Mouse (Mus musculus) forebrain, embryonic 12.5 days (tissue): Measurements from ENCODE around the gene Pde12. TPM values are rescaled to one million over a fixed set of nuclear protein-coding genes. Genes with fewer than 3 reads are reported as not detected.

Experiments
- ATAC-seq: fragments of 200-750 bp; cut with Nextera tagmentation; 2 replicates; pipeline ENCODE4 v1.8.0; 2017; ENCODE audit warnings: moderate TSS enrichment; ENCODE audit not compliant: low FRiP score
- H3K27ac ChIP-seq: fragments of 300-500 bp; sonication (generic); 2 replicates; pipeline ENCODE4 v1.5.1; 2016; ENCODE audit warnings: mild to moderate bottlenecking
- H3K27me3 ChIP-seq: fragments of 300-500 bp; sonication (generic); 2 replicates; pipeline ENCODE4 v1.6.1; 2016; ENCODE audit warnings: mild to moderate bottlenecking
- H3K36me3 ChIP-seq: fragments of 300-500 bp; sonication (generic); replicated peaks from 2 replicates; pipeline ENCODE4 v1.6.1; 2016; ENCODE audit warnings: mild to moderate bottlenecking
- H3K4me1 ChIP-seq: fragments of 300-500 bp; sonication (generic); 2 replicates; pipeline ENCODE4 v1.6.1; 2016
- H3K4me2 ChIP-seq: fragments of 300-500 bp; sonication (generic); 2 replicates; pipeline ENCODE4 v1.6.1; 2016; ENCODE audit warnings: mild to moderate bottlenecking, moderate library complexity
- H3K4me3 ChIP-seq: fragments of 300-500 bp; sonication (generic); replicated peaks from 2 replicates; pipeline ENCODE4 v1.5.1; 2016; ENCODE audit warnings: mild to moderate bottlenecking
- H3K9ac ChIP-seq: fragments of 300-500 bp; sonication (generic); 2 replicates; pipeline ENCODE4 v1.6.1; 2016; ENCODE audit warnings: mild to moderate bottlenecking
- H3K9me3 ChIP-seq: fragments of 300-500 bp; sonication (generic); 2 replicates; pipeline ENCODE4 v1.6.1; 2016
- WGBS: fragments of 180-500 bp; shearing (Covaris S2); methylation state at CpG from one replicate; pipeline ENCODE4 v1.1.7; 2016; 5-methylcytosine and 5-hydroxymethylcytosine counted together
- polyA plus RNA-seq: library from polyadenylated mRNA; unstranded; fragments of >200 nt; fragmentation: Nextera tagmentation; extraction: Ambion mirVana; gene quantifications from 2 replicates; pipeline ENCODE4 v1.2.1, GENCODE M21; 2016

Gene Pde12
- polyA plus RNA-seq, 1 experiment from 2014 or later, result 12.9 TPM

DNA sequence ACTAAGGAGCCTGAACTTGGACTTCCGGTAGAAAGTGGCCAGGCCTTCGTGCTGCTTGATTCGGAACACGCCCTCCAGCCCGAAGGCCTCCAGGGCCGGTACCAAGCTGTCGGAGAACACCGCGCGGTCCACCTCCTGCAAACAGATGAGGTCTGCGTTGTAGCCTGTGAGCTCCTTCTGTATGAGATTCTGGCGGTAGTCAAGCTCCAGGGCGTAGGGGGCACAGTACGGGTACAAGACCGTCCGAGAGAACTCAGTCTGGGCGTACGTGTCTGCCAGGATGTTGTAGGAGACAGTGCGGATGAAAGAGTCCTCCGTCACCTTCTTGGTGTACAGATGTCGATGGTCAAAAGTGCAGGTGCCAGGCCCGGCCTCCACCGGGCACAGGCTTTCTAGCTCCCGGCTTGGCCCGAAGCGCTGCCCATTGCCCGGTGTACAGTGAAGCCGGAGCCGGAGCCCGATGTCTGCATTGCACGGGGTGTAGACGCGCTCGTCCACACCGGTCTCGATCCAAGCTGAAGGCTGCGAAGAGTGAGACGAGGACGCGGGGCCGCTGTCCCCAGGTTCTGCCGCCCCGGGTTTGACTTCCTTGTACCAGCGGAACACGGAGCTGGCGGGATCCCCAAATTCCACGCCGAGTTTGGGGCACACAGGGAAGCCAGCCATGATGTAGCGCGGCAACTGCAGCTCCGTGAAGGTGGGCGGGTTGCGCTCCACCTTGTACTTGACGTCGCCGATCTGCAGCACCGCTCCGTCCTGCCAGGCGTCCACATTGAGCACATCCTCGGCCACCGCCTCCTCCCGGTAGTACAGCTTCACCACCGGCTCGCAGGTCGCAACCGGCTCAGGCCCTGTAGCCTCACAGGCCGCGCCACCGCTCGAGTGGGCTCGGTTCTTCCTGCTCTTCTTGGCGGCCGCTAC is 1.1 kb downstream of the Pde12 start:
- peak; percentile 40; the same call in 1 of the 2 replicates for ATAC-seq
- Histone ChIP-seq H3K36me3 (peaks cover 22% of the 10 kb centered on the region; the same call in 1 of the 2 replicates), H3K4me1 (peaks cover 30% of the 10 kb centered on the region), H3K4me2 (peak overlapping the region; percentile 99), H3K27ac (peak overlapping the region; percentile 82), H3K9ac (peak overlapping the region; percentile 85), H3K27me3 (no peaks in the 10 kb centered on the region), H3K4me3 (peak overlapping the region; percentile 83), H3K9me3 (no peaks in the 10 kb centered on the region)
- whole genome bisulfite sequencing, result 1% methylated on average over 73 of the region's 73 CpGs

GRCm38 (mm10) chr14:26667991-26668370 is 1.7 kb downstream of the Pde12 start:
- Histone ChIP-seq H3K27ac (no peak overlapping the region), H3K4me3 (peak overlapping the region; percentile 83), H3K36me3 (peaks cover 23% of the 10 kb centered on the region; the same call in 1 of the 2 replicates), H3K9ac (peak overlapping the region; percentile 85), H3K27me3 (no peaks in the 10 kb centered on the region), H3K4me2 (peak overlapping the region; percentile 99), H3K4me1 (peaks cover 30% of the 10 kb centered on the region), H3K9me3 (no peaks in the 10 kb centered on the region)
- WGBS, result 25% methylated on average over 6 of the region's 6 CpGs
- no peak for ATAC-seq

GRCm38 (mm10) chr14:26663851-26664250 is 5.8 kb downstream of the Pde12 start:
- Histone ChIP-seq H3K4me1 (peaks cover 26% of the 10 kb centered on the region), H3K9ac (no peak overlapping the region), H3K4me3 (no peak overlapping the region), H3K27ac (no peak overlapping the region), H3K4me2 (no peak overlapping the region), H3K36me3 (peaks cover 29% of the 10 kb centered on the region), H3K9me3 (no peaks in the 10 kb centered on the region), H3K27me3 (no peaks in the 10 kb centered on the region)
- 92% methylated on average over 2 of the region's 2 CpGs for WGBS
- ATAC-seq, result no peak

DNA sequence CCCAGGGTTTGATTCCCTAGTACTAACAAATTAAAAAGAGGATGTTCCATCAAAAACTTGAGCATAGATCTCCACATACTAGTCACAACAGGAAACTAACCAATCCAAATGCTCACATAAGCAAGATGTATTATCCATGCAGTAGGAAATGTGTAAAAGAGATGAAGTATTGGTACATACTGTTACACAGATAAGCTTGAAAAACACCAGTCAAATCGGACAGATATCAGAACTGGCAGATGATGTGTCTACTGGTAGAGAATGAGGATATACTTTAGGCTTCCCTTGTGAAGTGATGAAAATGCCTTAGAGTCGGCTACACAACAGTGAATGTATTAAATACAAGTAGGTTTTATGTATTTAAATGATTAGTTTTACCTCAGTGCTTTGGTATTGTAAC is 7.2 kb downstream of the Pde12 start:
- Histone ChIP-seq H3K27ac (no peak overlapping the region), H3K27me3 (no peaks in the 10 kb centered on the region), H3K4me1 (peaks cover 13% of the 10 kb centered on the region), H3K9ac (no peak overlapping the region), H3K4me3 (no peak overlapping the region), H3K9me3 (no peaks in the 10 kb centered on the region), H3K4me2 (no peak overlapping the region), H3K36me3 (peaks cover 38% of the 10 kb centered on the region)
- no peak for ATAC-seq
- 88% methylated on average over 2 of the region's 2 CpGs for WGBS

DNA sequence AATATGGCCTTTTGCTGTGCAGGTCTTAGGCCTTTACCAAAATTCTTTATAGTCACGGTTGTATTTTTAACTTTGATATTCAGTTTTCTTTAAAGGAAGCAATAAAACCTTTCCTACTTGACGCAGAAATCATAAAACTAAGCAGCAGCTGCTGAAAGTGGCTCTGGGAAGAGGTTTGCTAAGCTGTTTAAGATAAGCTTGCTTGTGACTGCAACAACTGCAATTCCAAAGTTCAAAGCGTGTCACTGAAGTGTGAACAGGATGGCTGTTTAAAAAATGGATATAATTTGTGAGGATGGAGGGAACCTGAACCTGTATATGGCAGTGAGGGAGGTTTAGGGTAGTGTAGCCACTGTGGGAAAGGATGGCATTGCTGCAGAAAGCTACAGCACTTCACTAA is 7.7 kb downstream of the Pde12 start:
- Histone ChIP-seq H3K36me3 (peaks cover 42% of the 10 kb centered on the region), H3K4me2 (no peak overlapping the region), H3K9me3 (no peaks in the 10 kb centered on the region), H3K9ac (no peak overlapping the region), H3K27me3 (no peaks in the 10 kb centered on the region), H3K4me1 (peaks cover 10% of the 10 kb centered on the region), H3K4me3 (no peak overlapping the region), H3K27ac (no peak overlapping the region)
- no peak for ATAC-seq
- 94% methylated on average over 3 of the region's 3 CpGs for WGBS

DNA sequence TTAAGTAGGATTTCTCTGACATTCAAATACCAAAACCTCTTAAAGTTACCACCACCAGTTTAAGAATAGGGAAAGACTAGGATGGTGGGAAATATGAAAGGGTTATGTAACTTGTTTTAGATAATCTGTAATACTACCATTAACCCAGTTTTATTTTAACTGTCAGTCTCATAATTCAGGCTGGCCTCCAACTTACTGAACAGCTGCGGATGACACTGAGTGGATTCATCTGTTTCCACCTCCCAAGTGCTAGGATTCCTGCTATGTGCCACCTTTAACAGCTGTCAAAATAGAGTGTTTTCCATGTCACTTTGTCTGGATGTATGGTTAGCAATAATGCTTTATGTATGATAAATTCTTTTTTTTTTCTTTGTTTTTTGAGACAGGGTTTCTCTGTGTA is 9.4 kb downstream of the Pde12 start:
- no peak for ATAC-seq
- H3K4me2 ChIP-seq, result no peak overlapping the region
- H3K27ac ChIP-seq, result no peak overlapping the region
- no peak overlapping the region for H3K9ac ChIP-seq
- no peak overlapping the region for H3K4me3 ChIP-seq
- no peaks in the 10 kb centered on the region for H3K27me3 ChIP-seq
- H3K9me3 ChIP-seq, result no peaks in the 10 kb centered on the region
- peaks cover 45% of the 10 kb centered on the region for H3K36me3 ChIP-seq
- WGBS, result 95% methylated on average over 1 of the region's 1 CpGs
- no peaks in the 10 kb centered on the region for H3K4me1 ChIP-seq

DNA sequence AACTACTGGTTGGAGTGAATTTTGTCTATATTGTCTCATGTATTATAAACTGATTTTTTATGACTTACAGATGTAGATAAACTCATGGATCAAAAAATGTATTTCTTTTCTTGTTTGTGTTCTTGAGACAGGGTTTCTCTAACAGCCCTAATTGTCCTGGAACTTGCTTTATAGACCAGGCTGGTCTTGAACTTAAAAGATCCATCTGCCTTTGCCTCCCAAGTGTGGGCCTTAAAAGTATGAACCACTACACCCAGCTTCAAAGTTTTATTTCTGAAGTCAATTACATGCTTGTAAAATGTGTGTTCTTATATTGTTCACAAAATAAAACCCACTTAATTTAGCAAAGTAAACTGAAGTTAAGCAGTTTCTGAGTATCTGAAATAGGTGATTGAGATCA is 11.5 kb downstream of the Pde12 start:
- H3K4me3 ChIP-seq, result no peak overlapping the region
- H3K4me2 ChIP-seq, result no peak overlapping the region
- H3K9ac ChIP-seq, result no peak overlapping the region
- H3K27ac ChIP-seq, result no peak overlapping the region
- no peaks in the 10 kb centered on the region for H3K9me3 ChIP-seq
- ATAC-seq, result no peak
- peaks cover 50% of the 10 kb centered on the region for H3K36me3 ChIP-seq
- H3K4me1 ChIP-seq, result no peaks in the 10 kb centered on the region
- no peaks in the 10 kb centered on the region for H3K27me3 ChIP-seq

DNA sequence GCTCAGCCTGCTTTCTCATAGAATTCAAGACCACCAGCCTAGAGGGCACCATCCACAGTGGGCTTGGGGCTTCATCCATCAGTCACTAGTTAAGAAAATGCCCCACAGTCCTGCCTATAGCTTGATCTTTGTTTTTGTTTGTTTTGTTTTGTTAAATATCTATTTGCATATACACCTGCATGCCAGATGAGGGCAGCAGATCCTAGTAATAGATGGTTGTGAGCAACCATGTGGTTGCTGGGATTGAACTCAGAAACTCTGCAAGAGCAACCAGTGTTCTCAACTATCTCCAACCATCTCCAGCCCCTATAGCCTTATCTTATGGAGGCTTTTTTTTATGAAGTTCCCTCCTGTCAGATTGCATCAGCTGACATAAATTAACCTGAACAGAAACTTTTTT is 17.8 kb downstream of the Pde12 start:
- Histone ChIP-seq H3K4me1 (no peaks in the 10 kb centered on the region), H3K9ac (no peak overlapping the region), H3K27me3 (no peaks in the 10 kb centered on the region), H3K9me3 (no peaks in the 10 kb centered on the region), H3K4me3 (no peak overlapping the region), H3K36me3 (peaks cover 66% of the 10 kb centered on the region), H3K27ac (no peak overlapping the region), H3K4me2 (no peak overlapping the region)
- no peak for ATAC-seq

GRCm38 (mm10) chr14:26647811-26648210 is 21.9 kb downstream of the Pde12 start:
- Histone ChIP-seq H3K27ac (no peak overlapping the region), H3K27me3 (no peaks in the 10 kb centered on the region), H3K4me3 (no peak overlapping the region), H3K4me2 (no peak overlapping the region), H3K4me1 (peaks cover 9% of the 10 kb centered on the region), H3K36me3 (peaks cover 32% of the 10 kb centered on the region), H3K9me3 (no peaks in the 10 kb centered on the region), H3K9ac (no peak overlapping the region)
- no peak for ATAC-seq
- 91% methylated on average over 2 of the region's 2 CpGs for WGBS

- Histone ChIP-seq H3K36me3 (peaks cover 19% of the 10 kb centered on the region), H3K27me3 (no peaks in the 10 kb centered on the region), H3K4me3 (peak overlapping the region; percentile 19; the same call in 1 of the 2 replicates), H3K4me2 (peak overlapping the region; percentile 39), H3K9me3 (no peaks in the 10 kb centered on the region), H3K4me1 (peaks cover 9% of the 10 kb centered on the region), H3K27ac (peak overlapping the region; percentile 42), H3K9ac (no peak overlapping the region)
- WGBS, result 48% methylated on average over 5 of the region's 5 CpGs
- no peak; the same call in 1 of the 2 replicates for ATAC-seq
Observed at GRCm38 (mm10) chr14:26645989-26646650, 23.6 kb downstream of the Pde12 start.

- ATAC-seq, result no peak
- Histone ChIP-seq H3K9me3 (no peaks in the 10 kb centered on the region), H3K4me2 (no peak overlapping the region), H3K36me3 (peaks cover 8% of the 10 kb centered on the region), H3K27ac (no peak overlapping the region), H3K4me3 (no peak overlapping the region), H3K9ac (no peak overlapping the region), H3K4me1 (peaks cover 20% of the 10 kb centered on the region), H3K27me3 (no peaks in the 10 kb centered on the region)
- 84% methylated on average over 3 of the region's 3 CpGs for WGBS
Observed at GRCm38 (mm10) chr14:26643006-26643624, 26.6 kb downstream of the Pde12 start.

DNA sequence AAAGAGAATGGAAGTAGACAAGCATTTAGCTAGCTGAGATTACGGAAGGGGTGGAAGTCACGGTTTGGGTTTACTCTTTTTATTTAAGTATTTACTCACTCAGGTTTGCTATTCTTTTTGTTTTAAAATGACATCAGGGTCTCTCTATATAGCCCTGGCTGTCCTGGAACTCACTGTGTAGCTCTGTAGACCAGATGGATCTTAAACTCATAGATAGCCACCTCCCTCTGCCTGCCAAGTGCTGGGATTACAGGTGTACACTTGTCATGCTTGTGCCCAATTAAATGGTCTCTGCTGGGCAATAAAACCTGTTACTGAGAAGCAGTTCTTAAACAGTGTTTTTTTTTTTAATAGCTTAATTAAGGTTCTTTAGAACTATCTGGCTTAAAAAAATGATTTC is 29.7 kb downstream of the Pde12 start:
- WGBS, result 50% methylated on average over 2 of the region's 2 CpGs
- peak overlapping the region; percentile 92; the same call in 1 of the 2 replicates for H3K9ac ChIP-seq
- peaks cover 16% of the 10 kb centered on the region for H3K4me1 ChIP-seq
- no peaks in the 10 kb centered on the region for H3K27me3 ChIP-seq
- H3K4me3 ChIP-seq, result peak overlapping the region; percentile 91
- no peaks in the 10 kb centered on the region for H3K36me3 ChIP-seq
- no peaks in the 10 kb centered on the region for H3K9me3 ChIP-seq
- peak overlapping the region; percentile 78 for H3K4me2 ChIP-seq
- no peak for ATAC-seq
- H3K27ac ChIP-seq, result no peak overlapping the region
